Mouse (Mus musculus) CD8-positive naive resting alpha-beta T cell, adult 57 days (primary cell): ENCODE measurements around the gene Gys2. TPM values are rescaled to one million over a fixed set of nuclear protein-coding genes. Genes with fewer than 3 reads are reported as not detected.

Experiments used
- total RNA-seq: library from RNA; stranded (reverse); gene quantifications from one replicate; pipeline ENCODE4 v1.2.4, GENCODE M21; 2023

Gene Gys2
- not detected for total RNA-seq

DNA sequence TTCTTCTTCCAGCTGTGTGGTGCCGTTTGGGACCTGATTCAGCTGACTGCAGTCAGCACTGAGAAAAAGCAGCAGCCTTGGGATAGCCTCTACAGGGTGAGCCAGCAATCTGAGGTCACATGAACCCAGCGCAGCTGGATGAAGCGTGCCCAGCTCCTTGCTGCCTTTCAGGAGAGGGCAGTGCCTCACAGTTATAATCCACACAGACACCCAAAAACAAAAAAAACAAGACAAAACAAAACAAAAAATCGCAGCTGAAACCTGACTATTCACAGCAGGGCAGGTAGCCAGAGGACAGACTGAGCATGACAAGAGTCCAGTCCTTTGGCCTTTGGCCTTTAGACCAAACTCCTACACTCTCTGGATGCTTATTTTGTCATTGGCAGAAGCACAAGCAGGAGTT is at the start of gene Gys2:
Gene Gys2, minus strand, starts transcription at position 309 of the 403 bp plus-strand sequence.

DNA sequence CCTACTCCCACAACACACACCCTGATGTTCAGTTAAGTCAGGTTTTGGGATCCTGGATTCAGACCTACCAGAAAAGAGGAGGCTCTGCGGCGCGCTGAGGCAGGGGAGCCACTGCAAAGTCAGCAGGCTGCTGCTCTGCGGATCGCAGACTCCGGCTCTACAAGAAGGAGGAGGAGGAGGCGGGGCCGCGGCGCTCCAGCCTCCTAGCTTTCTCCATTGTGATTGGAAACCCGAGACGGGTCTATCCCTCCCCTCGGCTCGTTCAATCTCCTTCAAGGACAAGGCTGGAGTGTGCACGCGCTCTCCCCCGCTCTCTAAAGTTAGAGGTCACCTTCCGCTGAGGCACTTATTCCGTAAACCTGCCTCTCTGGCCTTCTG is 34.9 kb upstream of the Gys2 start, which contains the start of gene Ldhb:
Gene Ldhb, minus strand, starts transcription at position 173 of the 378 bp plus-strand sequence.

GRCm38 (mm10) chr6:142412906-142413491 is 59.9 kb downstream of the Gys2 start, which contains the start of gene Spx:
Spx (plus strand) TSS chr6:142413441.

GRCm38 (mm10) chr6:142387011-142387754 is 85.7 kb downstream of the Gys2 start, which contains the start of the genes Recql and Golt1b:
Recql (minus strand) TSS chr6:142387087.
Golt1b (plus strand) TSS chr6:142387221.

Other genes starting within 250 kb of the Gys2 start
- not detected for gene Iapp, start 174.7 kb downstream of the Gys2 start, total RNA-seq
- gene Slco1a5, start 150.1 kb downstream of the Gys2 start, total RNA-seq = not detected
- gene Pyroxd1, start 127.5 kb downstream of the Gys2 start, total RNA-seq = 20.8 TPM
- gene Recql, start 86.0 kb downstream of the Gys2 start, total RNA-seq = 27.3 TPM
- gene Golt1b, start 85.9 kb downstream of the Gys2 start, total RNA-seq = 21.9 TPM
- gene Spx, start 59.7 kb downstream of the Gys2 start, total RNA-seq = 0.95 TPM
- 20.5 TPM for gene Ldhb, start 34.8 kb upstream of the Gys2 start, total RNA-seq
- gene Kcnj8, start 98.5 kb upstream of the Gys2 start, total RNA-seq = not detected
- gene Abcc9, start 229.2 kb upstream of the Gys2 start, total RNA-seq = not detected